Mouse (Mus musculus): ENCODE data around the gene P4ha2. TPM values are rescaled to one million over a fixed set of nuclear protein-coding genes. Genes with fewer than 3 reads are reported as not detected.
A peak's percentile ranks its signal among the peaks of the same experiment; 100 is the strongest.

The P4ha2 gene
- polyA plus RNA-seq, 1 experiment = 23.4 TPM

DNA sequence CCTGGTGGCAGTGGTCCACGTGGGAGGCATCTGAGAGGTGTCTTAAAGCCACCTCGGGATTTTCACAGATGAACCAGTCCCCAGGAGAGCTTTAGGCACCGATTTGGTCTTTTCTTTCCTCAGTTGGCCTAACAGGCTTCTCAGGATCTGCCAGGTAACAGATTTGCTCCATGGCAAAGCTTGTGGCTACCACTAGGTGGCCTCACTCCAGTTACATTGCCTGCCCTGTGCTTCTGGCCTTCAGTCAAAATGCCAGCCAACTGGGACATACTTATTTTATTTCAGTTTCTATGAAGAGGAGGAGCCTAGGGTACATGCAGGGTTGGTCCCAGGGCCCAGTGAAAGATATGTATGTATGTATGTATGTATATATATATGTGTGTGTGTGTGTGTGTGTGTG, 6.9 kb upstream of the P4ha2 start:
- Histone ChIP-seq H3K27me3 (replicated peaks; ENCODE audit: control insufficient read depth, insufficient read depth, low read length) (no peaks in the 10 kb centered on the region), H3K4me1 (ENCODE audit: control insufficient read depth, insufficient read depth, low read length) (no peaks in the 10 kb centered on the region), H3K4me3 (ENCODE audit: insufficient read depth, low read depth, low read length) (no peak overlapping the region), H3K27ac (ENCODE audit: insufficient read depth, low read depth, low read length) (no peak overlapping the region), H3K36me3 (ENCODE audit: control insufficient read depth, insufficient read depth, low read length) (no peaks in the 10 kb centered on the region)
- peak; percentile 89 for TF ChIP-seq CTCF (conservative IDR thresholded peaks at IDR 0.05; ENCODE audit: insufficient read depth, insufficient read length, low read depth, low read length)
- TF ChIP-seq POLR2A (IDR thresholded peaks at IDR 0.05; ENCODE audit: low read depth, low read length) = no peak
- DNase-seq = peak; percentile 67
- WGBS = 13% methylated on average over 3 of the region's 3 CpGs

- H3K36me3 ChIP-seq (ENCODE audit: control insufficient read depth, insufficient read depth, low read length) = no peaks in the 10 kb centered on the region
- H3K4me3 ChIP-seq (ENCODE audit: insufficient read depth, low read depth, low read length) = peak overlapping the region; percentile 58
- TF ChIP-seq CTCF (conservative IDR thresholded peaks at IDR 0.05; ENCODE audit: insufficient read depth, insufficient read length, low read depth, low read length) = no peak
- TF ChIP-seq POLR2A (IDR thresholded peaks at IDR 0.05; ENCODE audit: low read depth, low read length) = no peak
- 1% methylated on average over 83 of the region's 83 CpGs for WGBS
- DNase-seq = peak; percentile 85
- H3K27me3 ChIP-seq (replicated peaks; ENCODE audit: control insufficient read depth, insufficient read depth, low read length) = no peaks in the 10 kb centered on the region
- H3K4me1 ChIP-seq (ENCODE audit: control insufficient read depth, insufficient read depth, low read length) = 0 out of 2 replicates have a peak, but pooled peaks cover 8% of the 10 kb centered on the region
- no peak overlapping the region for H3K27ac ChIP-seq (ENCODE audit: insufficient read depth, low read depth, low read length)
Observed at GRCm38 (mm10) chr11:54100692-54101591, 1.0 kb downstream of the P4ha2 start.

DNA sequence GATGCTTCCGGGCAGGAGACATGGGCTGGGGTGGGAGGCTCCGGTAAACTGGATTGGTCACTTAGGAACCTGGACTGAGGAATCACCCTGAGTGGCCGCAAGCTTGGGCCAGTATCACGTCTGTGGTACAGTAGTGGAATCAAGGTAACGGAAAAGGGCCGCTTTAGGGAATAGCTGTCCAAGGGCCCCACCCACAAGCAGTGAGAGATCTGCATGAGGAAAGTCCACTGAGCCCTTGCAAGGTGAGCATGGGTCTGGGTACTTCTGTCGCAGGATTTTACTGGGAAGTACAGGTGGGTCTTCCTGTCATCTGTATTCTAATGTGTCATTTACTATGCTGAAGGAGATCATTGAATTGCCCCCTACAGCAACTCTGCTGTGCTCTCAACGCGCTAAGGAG, 1.8 kb downstream of the P4ha2 start:
- no peak for TF ChIP-seq CTCF (conservative IDR thresholded peaks at IDR 0.05; ENCODE audit: insufficient read depth, insufficient read length, low read depth, low read length)
- no peak for TF ChIP-seq POLR2A (IDR thresholded peaks at IDR 0.05; ENCODE audit: low read depth, low read length)
- Histone ChIP-seq H3K36me3 (ENCODE audit: control insufficient read depth, insufficient read depth, low read length) (no peaks in the 10 kb centered on the region), H3K27ac (ENCODE audit: insufficient read depth, low read depth, low read length) (no peak overlapping the region), H3K4me3 (ENCODE audit: insufficient read depth, low read depth, low read length) (peak overlapping the region; percentile 58), H3K27me3 (replicated peaks; ENCODE audit: control insufficient read depth, insufficient read depth, low read length) (no peaks in the 10 kb centered on the region), H3K4me1 (ENCODE audit: control insufficient read depth, insufficient read depth, low read length) (0 out of 2 replicates have a peak, but pooled peaks cover 8% of the 10 kb centered on the region)
- WGBS = 82% methylated on average over 9 of the region's 9 CpGs
- no peak for DNase-seq

GRCm38 (mm10) chr11:54102706-54103449, 3.0 kb downstream of the P4ha2 start:
- WGBS = 91% methylated on average over 10 of the region's 10 CpGs
- DNase-seq = no peak
- H3K27ac ChIP-seq (ENCODE audit: insufficient read depth, low read depth, low read length) = no peak overlapping the region

GRCm38 (mm10) chr11:54105011-54105410, 5.1 kb downstream of the P4ha2 start:
- Histone ChIP-seq H3K4me3 (ENCODE audit: insufficient read depth, low read depth, low read length) (no peak overlapping the region), H3K36me3 (ENCODE audit: control insufficient read depth, insufficient read depth, low read length) (no peaks in the 10 kb centered on the region), H3K4me1 (ENCODE audit: control insufficient read depth, insufficient read depth, low read length) (peaks cover 22% of the 10 kb centered on the region), H3K27ac (ENCODE audit: insufficient read depth, low read depth, low read length) (no peak overlapping the region), H3K27me3 (replicated peaks; ENCODE audit: control insufficient read depth, insufficient read depth, low read length) (no peaks in the 10 kb centered on the region)
- WGBS = 91% methylated on average over 6 of the region's 6 CpGs
- no peak for DNase-seq
- no peak for TF ChIP-seq CTCF (conservative IDR thresholded peaks at IDR 0.05; ENCODE audit: insufficient read depth, insufficient read length, low read depth, low read length)
- no peak for TF ChIP-seq POLR2A (IDR thresholded peaks at IDR 0.05; ENCODE audit: low read depth, low read length)

More at GRCm38 (mm10) chr11:54102706-54103449, 3.0 kb downstream of the P4ha2 start:
- no peak for TF ChIP-seq CTCF (conservative IDR thresholded peaks at IDR 0.05; ENCODE audit: insufficient read depth, insufficient read length, low read depth, low read length)
- no peak for TF ChIP-seq POLR2A (IDR thresholded peaks at IDR 0.05; ENCODE audit: low read depth, low read length)
- Histone ChIP-seq H3K36me3 (ENCODE audit: control insufficient read depth, insufficient read depth, low read length) (no peaks in the 10 kb centered on the region), H3K4me3 (ENCODE audit: insufficient read depth, low read depth, low read length) (no peak overlapping the region), H3K27me3 (replicated peaks; ENCODE audit: control insufficient read depth, insufficient read depth, low read length) (no peaks in the 10 kb centered on the region), H3K4me1 (ENCODE audit: control insufficient read depth, insufficient read depth, low read length) (0 out of 2 replicates have a peak, but pooled peaks cover 8% of the 10 kb centered on the region)

GRCm38 (mm10) chr11:54106676-54107075, 6.8 kb downstream of the P4ha2 start:
- no peak overlapping the region for H3K27ac ChIP-seq (ENCODE audit: insufficient read depth, low read depth, low read length)
- H3K36me3 ChIP-seq (ENCODE audit: control insufficient read depth, insufficient read depth, low read length) = no peaks in the 10 kb centered on the region
- no peak overlapping the region for H3K4me3 ChIP-seq (ENCODE audit: insufficient read depth, low read depth, low read length)
- H3K4me1 ChIP-seq (ENCODE audit: control insufficient read depth, insufficient read depth, low read length) = peaks cover 15% of the 10 kb centered on the region
- WGBS = 57% methylated on average over 3 of the region's 3 CpGs
- no peak for TF ChIP-seq POLR2A (IDR thresholded peaks at IDR 0.05; ENCODE audit: low read depth, low read length)
- no peak for TF ChIP-seq CTCF (conservative IDR thresholded peaks at IDR 0.05; ENCODE audit: insufficient read depth, insufficient read length, low read depth, low read length)
- no peaks in the 10 kb centered on the region for H3K27me3 ChIP-seq (replicated peaks; ENCODE audit: control insufficient read depth, insufficient read depth, low read length)
- DNase-seq = peak; percentile 89

DNA sequence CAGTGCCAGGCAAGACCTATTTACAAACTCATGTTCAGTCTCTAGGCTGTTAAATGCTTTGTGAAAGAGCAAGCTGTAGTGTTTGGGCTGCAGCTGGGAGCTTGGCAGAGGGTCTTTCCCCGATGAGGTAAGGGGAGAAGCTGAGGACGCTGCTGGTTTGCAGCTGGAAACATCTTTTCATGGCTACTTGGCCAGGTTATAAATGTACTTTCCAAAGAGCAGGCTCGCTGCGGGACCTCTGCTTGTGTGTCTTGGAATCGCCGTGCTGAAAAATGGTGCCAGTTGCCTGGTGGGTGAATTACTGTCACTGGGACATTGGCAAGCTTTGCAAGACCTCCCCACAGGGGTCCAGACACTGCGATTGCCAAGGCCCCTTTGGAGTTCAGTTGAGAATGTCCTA, 7.3 kb downstream of the P4ha2 start:
- 86% methylated on average over 7 of the region's 7 CpGs for WGBS
- H3K27ac ChIP-seq (ENCODE audit: insufficient read depth, low read depth, low read length) = no peak overlapping the region
- peaks cover 17% of the 10 kb centered on the region for H3K4me1 ChIP-seq (ENCODE audit: control insufficient read depth, insufficient read depth, low read length)
- DNase-seq = no peak
- H3K27me3 ChIP-seq (replicated peaks; ENCODE audit: control insufficient read depth, insufficient read depth, low read length) = no peaks in the 10 kb centered on the region
- TF ChIP-seq CTCF (conservative IDR thresholded peaks at IDR 0.05; ENCODE audit: insufficient read depth, insufficient read length, low read depth, low read length) (no peak), POLR2A (IDR thresholded peaks at IDR 0.05; ENCODE audit: low read depth, low read length) (no peak)
- H3K36me3 ChIP-seq (ENCODE audit: control insufficient read depth, insufficient read depth, low read length) = no peaks in the 10 kb centered on the region
- H3K4me3 ChIP-seq (ENCODE audit: insufficient read depth, low read depth, low read length) = no peak overlapping the region
